In the genomic region with DNA sequence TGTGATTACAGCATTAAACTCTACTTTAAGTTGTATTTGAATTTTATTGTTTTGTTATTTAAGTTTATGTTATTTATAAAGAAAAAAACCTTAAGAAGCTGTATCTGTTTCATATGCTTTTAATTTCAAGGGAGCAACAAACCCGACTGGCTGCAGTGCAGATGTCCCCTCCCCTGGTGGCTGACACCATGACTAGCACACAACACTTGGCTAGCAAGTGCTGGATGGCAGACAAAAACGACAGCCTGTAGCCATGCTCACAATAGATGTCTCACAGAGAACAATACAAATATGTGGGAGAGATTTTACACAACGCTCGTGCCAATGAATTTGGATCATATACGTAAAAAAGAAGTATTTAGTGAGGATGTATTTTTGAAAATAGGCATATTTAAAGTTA, we compare ENCODE assay signal across 16 mouse cellular contexts.
"Had no signal": no experiment of that assay in that cellular context is flagged by ENCODE, and none has a peak within 500 bp of the region (broad histone marks: within the 10 kb centered on the region; RNA-seq: fewer than 3 reads in every experiment).

No protein-coding gene starts in this region.

- H3K4me3 ChIP-seq: kidney, embryonic 15.5 days; left cerebral cortex, adult 2 months; limb, embryonic 15.5 days; liver, embryonic 12.5 days; midbrain, embryonic 10.5 days; neural tube, embryonic 13.5 days; stomach, embryonic 15.5 days had no signal

- DNase-seq: kidney, postnatal 14 days; lung, embryonic 14.5 days; lung, postnatal 10 days; lung, postnatal 4 days; midbrain, embryonic 14.5 days; retina, postnatal 1 day; right cerebral cortex, postnatal 14 days; thymus, adult 2 months; thymus, postnatal 25 days had no signal

- ATAC-seq: liver, embryonic 12.5 days had no signal

- H3K27ac ChIP-seq: kidney, embryonic 15.5 days; left cerebral cortex, adult 2 months; limb, embryonic 15.5 days; liver, embryonic 12.5 days; midbrain, embryonic 10.5 days; neural tube, embryonic 13.5 days; stomach, embryonic 15.5 days had no signal
